Mouse (Mus musculus) embryonic fibroblast, embryonic 13.5 days (primary cell): ENCODE measurements around the gene Elob.

Experiments
- CTCF ChIP-seq: IDR thresholded peaks from 2 replicates; pipeline ENCODE4 v1.5.1; 2011; ENCODE audit warnings: mild to moderate bottlenecking, control low read depth, low read length, moderate library complexity, borderline replicate concordance; ENCODE audit not compliant: insufficient read depth
- POLR2A ChIP-seq: IDR thresholded peaks from 2 replicates; pipeline ENCODE4 v1.6.1; 2011; ENCODE audit warnings: low read depth, mild to moderate bottlenecking, control low read depth, low read length, moderate library complexity

DNA sequence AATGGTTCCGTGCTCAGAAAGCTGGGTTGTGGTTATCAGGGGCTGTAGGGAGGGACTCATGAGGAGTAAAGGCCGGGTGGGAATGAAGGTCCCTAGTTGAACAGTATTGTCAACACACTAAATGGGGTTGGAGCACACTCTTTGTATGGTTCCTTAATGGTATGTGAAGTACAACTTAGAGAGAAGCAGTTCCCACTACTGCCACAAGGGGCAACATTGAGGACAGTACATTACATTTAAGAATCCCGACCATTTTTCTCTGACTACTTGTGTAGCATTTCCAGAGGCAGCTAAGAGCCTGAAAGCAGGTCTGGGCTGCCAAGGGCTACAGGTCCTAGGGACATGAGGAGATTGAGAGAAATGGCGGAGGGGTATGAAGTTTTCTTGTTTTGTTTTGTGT lies 12.2 kb upstream of the Elob start:
- TF ChIP-seq CTCF (no peak), POLR2A (no peak)
